Mouse (Mus musculus) c-Kit-positive CD71-positive TER-119-positive erythroid progenitor cells, embryonic 14.5 days (primary cell): ENCODE results near the gene Mmp11.
"Not testable (repeated sequence)": the region's sequence is repeated elsewhere in the genome, so short reads cannot be mapped to it uniquely, and the experiment has no call there.

Source experiments
- DNase-seq: peaks from one replicate; pipeline ENCODE4 v3.0.0-alpha.2; 2013; ENCODE audit warnings: low spot score

The Mmp11 gene

GRCm38 (mm10) chr10:75896208-75896607 lies 40.1 kb downstream of the Mmp11 start:
- no peak for DNase-seq

DNA sequence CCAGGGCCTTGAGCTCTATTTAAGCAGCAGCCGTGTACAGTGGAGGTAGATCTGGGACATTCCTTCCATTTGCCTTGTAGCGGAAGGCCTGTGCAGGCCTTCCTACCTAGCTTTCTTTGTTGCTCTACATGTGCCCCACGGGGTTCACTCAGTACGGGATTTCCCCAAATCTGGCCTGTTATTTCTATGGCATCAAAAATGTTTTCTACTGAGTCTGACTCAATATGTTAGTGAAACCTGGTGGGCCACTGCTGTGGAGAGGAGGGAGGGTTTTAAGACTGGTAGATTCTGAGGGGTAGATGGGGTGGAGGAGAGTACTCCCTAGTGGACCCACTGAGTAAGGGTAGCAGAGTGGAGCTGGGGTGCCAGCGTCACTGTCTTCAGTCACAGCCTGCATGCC lies 40.6 kb downstream of the Mmp11 start:
- no peak for DNase-seq

DNA sequence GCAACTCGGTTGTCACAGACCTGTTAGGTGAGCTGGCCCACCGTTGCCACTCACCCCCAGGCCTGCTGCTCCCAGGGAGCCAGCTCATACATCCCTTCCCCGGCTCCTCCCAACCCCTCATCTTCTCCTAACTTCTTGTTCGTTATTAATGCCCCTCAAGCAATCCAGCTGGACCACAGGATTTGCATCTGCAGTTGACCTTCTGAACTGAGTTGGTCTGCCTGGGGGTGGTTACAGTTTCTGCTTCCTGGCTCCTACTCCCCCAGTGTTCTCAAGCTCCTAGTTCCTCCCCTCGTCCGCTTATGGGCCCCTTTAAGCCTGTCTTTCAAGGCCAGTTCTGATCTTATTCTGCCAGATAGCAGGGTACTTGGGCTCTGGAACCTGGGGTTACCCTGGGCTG lies 41.7 kb downstream of the Mmp11 start:
- no peak for DNase-seq

DNA sequence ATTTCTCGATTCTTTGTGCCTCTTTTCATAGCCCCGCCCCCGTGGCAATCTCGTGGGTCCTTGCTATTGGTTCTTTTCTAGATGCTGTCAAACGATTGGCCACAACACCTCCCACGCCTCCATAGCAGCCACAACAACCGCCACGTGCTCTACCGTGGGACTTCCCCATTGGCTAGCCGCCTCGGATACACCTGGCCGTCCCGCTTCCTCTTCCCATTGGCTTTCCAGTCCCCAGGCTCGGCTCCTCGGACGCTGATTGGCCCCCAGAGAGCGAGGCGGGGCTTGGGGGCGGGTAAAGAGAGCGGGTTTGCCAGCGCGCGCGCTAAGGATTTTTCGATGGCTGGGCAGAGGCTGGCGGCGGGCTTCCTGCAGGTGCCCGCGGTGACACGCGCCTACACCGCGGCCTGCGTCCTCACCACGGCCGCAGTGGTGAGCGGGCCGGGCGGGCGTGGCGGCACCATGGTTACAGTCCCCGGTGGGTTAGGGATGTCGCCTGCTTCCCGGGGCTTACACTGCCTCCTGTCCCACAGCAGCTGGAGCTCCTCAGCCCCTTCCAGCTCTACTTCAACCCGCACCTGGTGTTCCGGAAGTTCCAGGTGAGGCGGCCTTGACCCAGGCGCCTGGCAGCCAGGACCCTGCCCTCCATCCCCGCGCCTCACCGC lies 43.1 kb downstream of the Mmp11 start, which contains the start of gene Derl3:
Gene Derl3, plus strand, starts transcription at position 325 of the 662 bp plus-strand sequence.
- peak; percentile 93 for DNase-seq

- no peak for DNase-seq
These were observed 46.7 kb downstream of the Mmp11 start for GRCm38 (mm10) chr10:75889406-75890153.

DNA sequence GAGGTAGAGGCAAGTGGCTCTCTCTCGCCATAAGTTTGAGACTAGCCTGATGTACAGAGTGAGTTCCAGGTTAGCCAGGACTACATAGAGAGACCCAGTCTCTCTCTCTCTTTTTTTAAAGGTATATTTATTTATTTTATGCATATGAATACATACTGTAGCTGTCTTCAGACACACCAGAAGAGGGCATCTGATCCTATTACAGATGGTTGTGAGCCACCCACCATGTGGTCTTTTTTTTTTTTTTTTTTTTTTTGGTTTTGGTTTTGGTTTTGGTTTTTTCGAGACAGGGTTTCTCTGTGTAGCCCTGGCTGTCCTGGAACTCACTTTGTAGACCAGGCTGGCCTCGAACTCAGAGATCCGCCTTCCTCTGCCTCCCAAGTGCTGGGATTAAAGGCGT lies 48.8 kb downstream of the Mmp11 start:
- not testable (repeated sequence) for DNase-seq

- no peak for DNase-seq
These were observed 51.6 kb downstream of the Mmp11 start for GRCm38 (mm10) chr10:75884742-75885141.

DNA sequence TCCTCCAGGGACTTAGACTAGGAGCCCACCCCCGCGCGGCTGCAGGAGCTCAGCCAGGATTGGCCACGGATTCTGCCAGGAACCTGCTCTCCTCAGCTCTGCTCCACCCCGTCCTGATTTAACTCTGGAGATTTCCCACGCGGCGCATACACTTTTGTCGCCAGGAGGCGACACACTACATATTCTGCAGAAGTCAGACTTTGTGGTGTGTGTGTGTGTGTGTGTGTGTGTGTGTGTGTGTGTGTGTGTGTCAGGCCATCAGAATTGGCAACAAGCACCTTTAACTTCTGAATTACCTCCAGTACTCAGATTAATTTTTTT lies 53.1 kb downstream of the Mmp11 start:
- peak; percentile 34 for DNase-seq

- DNase-seq: no peak
These were observed 53.7 kb downstream of the Mmp11 start for GRCm38 (mm10) chr10:75882433-75883231.

GRCm38 (mm10) chr10:75881578-75882432 lies 54.5 kb downstream of the Mmp11 start:
- DNase-seq: no peak

- no peak for DNase-seq
These were observed 55.3 kb downstream of the Mmp11 start for GRCm38 (mm10) chr10:75880771-75881577.

DNA sequence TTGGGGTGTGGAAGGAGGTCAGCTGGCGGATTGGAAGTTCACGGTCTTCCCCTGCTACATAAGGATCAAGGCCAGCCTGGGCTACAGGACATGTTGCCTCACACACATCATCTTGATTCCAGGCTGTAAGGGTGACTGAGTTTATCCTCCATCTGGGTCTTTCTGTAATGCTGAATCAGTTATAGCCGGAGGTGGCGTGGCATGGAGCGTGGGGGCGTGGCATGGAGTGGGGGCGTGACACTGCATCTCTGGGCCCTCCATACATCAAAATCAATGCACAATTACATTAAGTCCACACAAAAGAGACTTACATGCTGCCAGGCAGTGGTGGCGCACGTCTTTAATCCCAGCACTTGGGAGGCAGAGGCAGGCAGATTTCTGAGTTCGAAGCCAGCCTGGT lies 55.9 kb downstream of the Mmp11 start:
- no peak for DNase-seq

- DNase-seq: no peak
These were observed 57.5 kb downstream of the Mmp11 start for GRCm38 (mm10) chr10:75878836-75879235.

DNA sequence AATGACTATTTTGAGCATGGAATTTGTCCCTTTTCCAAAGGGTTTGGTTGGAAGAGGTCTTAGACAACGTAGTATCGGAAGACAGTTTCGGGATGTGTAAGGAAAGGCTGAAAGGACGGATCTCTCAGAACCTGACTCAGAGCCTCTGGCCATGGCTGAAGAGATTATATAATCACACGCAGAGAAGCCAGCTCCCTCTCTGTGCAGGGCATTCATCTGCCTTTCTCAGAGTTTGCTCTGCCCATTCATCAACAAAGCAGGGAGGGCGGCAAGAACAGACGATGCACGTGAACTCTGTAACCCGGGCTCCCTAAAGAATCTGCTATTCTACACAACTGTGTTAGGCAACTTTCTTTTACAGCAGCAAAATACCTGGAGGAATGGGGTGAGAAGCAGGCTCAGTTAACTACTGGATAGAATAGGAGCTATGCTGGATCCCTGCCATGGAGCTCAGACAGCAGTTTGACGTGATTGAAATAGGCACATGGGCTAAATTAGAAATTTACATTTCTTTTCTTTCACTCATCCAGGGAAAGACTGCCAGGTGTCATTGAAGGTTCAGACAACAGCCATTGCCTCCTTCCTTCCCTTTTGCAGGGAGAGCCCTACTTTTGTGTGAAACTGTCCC lies 62.6 kb downstream of the Mmp11 start:
- DNase-seq: no peak
